Mouse (Mus musculus) forebrain, embryonic 12.5 days (tissue): ENCODE results near the gene Lrrc47. TPM values are rescaled to one million over a fixed set of nuclear protein-coding genes. Genes with fewer than 3 reads are reported as not detected.

ENCODE experiments used
- ATAC-seq: fragments of 200-750 bp; cut with Nextera tagmentation; 2 replicates; pipeline ENCODE4 v1.8.0; 2017; ENCODE audit warnings: moderate TSS enrichment; ENCODE audit not compliant: low FRiP score
- H3K27ac ChIP-seq: fragments of 300-500 bp; sonication (generic); 2 replicates; pipeline ENCODE4 v1.5.1; 2016; ENCODE audit warnings: mild to moderate bottlenecking
- H3K27me3 ChIP-seq: fragments of 300-500 bp; sonication (generic); 2 replicates; pipeline ENCODE4 v1.6.1; 2016; ENCODE audit warnings: mild to moderate bottlenecking
- H3K36me3 ChIP-seq: fragments of 300-500 bp; sonication (generic); replicated peaks from 2 replicates; pipeline ENCODE4 v1.6.1; 2016; ENCODE audit warnings: mild to moderate bottlenecking
- H3K4me1 ChIP-seq: fragments of 300-500 bp; sonication (generic); 2 replicates; pipeline ENCODE4 v1.6.1; 2016
- H3K4me2 ChIP-seq: fragments of 300-500 bp; sonication (generic); 2 replicates; pipeline ENCODE4 v1.6.1; 2016; ENCODE audit warnings: mild to moderate bottlenecking, moderate library complexity
- H3K4me3 ChIP-seq: fragments of 300-500 bp; sonication (generic); replicated peaks from 2 replicates; pipeline ENCODE4 v1.5.1; 2016; ENCODE audit warnings: mild to moderate bottlenecking
- H3K9ac ChIP-seq: fragments of 300-500 bp; sonication (generic); 2 replicates; pipeline ENCODE4 v1.6.1; 2016; ENCODE audit warnings: mild to moderate bottlenecking
- H3K9me3 ChIP-seq: fragments of 300-500 bp; sonication (generic); 2 replicates; pipeline ENCODE4 v1.6.1; 2016
- WGBS: fragments of 180-500 bp; shearing (Covaris S2); methylation state at CpG from one replicate; pipeline ENCODE4 v1.1.7; 2016; 5-methylcytosine and 5-hydroxymethylcytosine counted together
- polyA plus RNA-seq: library from polyadenylated mRNA; unstranded; fragments of >200 nt; fragmentation: Nextera tagmentation; extraction: Ambion mirVana; gene quantifications from 2 replicates; pipeline ENCODE4 v1.2.1, GENCODE M21; 2016

The Lrrc47 gene
- polyA plus RNA-seq, 1 experiment from 2014 or later, result 32.6 TPM

DNA sequence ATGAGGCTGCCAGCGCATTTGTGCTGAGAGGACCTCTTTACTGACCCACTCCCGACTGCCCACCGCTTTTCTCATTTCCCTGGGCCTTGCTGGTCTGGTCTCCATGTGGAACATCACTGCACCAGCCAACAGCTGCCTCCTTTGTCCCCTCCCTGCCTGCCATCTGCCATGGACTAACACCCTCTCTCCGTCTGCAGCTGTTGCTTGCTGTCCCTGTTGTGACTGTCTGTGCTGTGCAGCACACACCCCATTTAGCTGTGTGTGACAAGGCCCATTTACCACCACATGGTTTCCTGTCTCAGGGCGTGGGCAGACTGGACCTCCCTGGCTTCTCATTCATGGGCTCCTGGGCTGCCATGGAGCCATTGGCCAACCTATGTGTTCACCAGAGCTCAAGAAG is 6.0 kb upstream of the Lrrc47 start:
- H3K27me3 ChIP-seq, result no peaks in the 10 kb centered on the region
- no peaks in the 10 kb centered on the region for H3K9me3 ChIP-seq
- ATAC-seq, result no peak
- no peak overlapping the region for H3K4me2 ChIP-seq
- H3K9ac ChIP-seq, result no peak overlapping the region
- no peak overlapping the region for H3K4me3 ChIP-seq
- H3K36me3 ChIP-seq, result peaks cover 56% of the 10 kb centered on the region
- H3K27ac ChIP-seq, result no peak overlapping the region; the same call in 1 of the 2 replicates
- 85% methylated on average over 5 of the region's 5 CpGs for WGBS
- no peaks in the 10 kb centered on the region for H3K4me1 ChIP-seq

DNA sequence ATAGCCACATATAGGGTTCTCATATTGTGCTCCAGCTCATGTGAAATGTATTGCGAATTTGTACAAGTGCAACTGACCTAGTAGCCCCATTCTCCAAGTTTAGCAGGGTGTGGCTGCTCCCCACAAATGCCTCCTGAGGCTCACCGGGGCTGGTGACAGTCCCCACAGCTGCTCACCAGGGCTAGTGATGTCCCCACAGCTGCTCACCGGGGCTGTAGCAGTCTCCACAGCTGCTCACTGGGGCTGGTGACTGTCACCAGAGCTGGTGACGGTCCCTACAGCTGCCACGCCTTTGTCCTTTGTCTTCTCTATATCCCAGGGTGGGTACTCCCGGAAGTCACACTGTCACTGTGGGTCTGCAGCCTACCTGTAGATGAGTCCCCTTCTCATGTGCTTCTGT is 5.3 kb upstream of the Lrrc47 start:
- Histone ChIP-seq H3K4me2 (no peak overlapping the region), H3K4me1 (peaks cover 5% of the 10 kb centered on the region), H3K9me3 (no peaks in the 10 kb centered on the region), H3K27me3 (no peaks in the 10 kb centered on the region), H3K27ac (no peak overlapping the region), H3K36me3 (peaks cover 56% of the 10 kb centered on the region), H3K9ac (no peak overlapping the region), H3K4me3 (no peak overlapping the region)
- ATAC-seq, result no peak
- 95% methylated on average over 6 of the region's 6 CpGs for WGBS

- Histone ChIP-seq H3K36me3 (peaks cover 46% of the 10 kb centered on the region), H3K9me3 (no peaks in the 10 kb centered on the region), H3K4me3 (no peak overlapping the region), H3K27ac (no peak overlapping the region), H3K9ac (no peak overlapping the region), H3K4me1 (peaks cover 13% of the 10 kb centered on the region), H3K27me3 (no peaks in the 10 kb centered on the region), H3K4me2 (no peak overlapping the region)
- no peak for ATAC-seq
- WGBS, result 80% methylated on average over 4 of the region's 4 CpGs
Measured at GRCm38 (mm10) chr4:154007759-154008158, 3.8 kb upstream of the Lrrc47 start.

- peak overlapping the region; percentile 31; the same call in 1 of the 2 replicates for H3K27ac ChIP-seq
- 28% methylated on average over 13 of the region's 13 CpGs for WGBS
Measured at GRCm38 (mm10) chr4:154010907-154011645, 455 bp upstream of the Lrrc47 start.

GRCm38 (mm10) chr4:154012132-154012882 is 776 bp downstream of the Lrrc47 start:
- H3K27me3 ChIP-seq, result no peaks in the 10 kb centered on the region
- H3K4me3 ChIP-seq, result peak overlapping the region; percentile 100
- H3K4me2 ChIP-seq, result peak overlapping the region; percentile 97
- H3K27ac ChIP-seq, result peak overlapping the region; percentile 66
- H3K9ac ChIP-seq, result peak overlapping the region; percentile 96
- ATAC-seq, result no peak; the same call in 1 of the 2 replicates
- 3% methylated on average over 43 of the region's 55 CpGs for WGBS
- peaks cover 37% of the 10 kb centered on the region for H3K36me3 ChIP-seq
- peaks cover 25% of the 10 kb centered on the region for H3K4me1 ChIP-seq
- no peaks in the 10 kb centered on the region for H3K9me3 ChIP-seq

More at GRCm38 (mm10) chr4:154010907-154011645, 455 bp upstream of the Lrrc47 start:
- Histone ChIP-seq H3K9ac (peak overlapping the region; percentile 96), H3K4me3 (peak overlapping the region; percentile 100), H3K36me3 (peaks cover 37% of the 10 kb centered on the region), H3K9me3 (no peaks in the 10 kb centered on the region), H3K27me3 (no peaks in the 10 kb centered on the region), H3K4me1 (peaks cover 25% of the 10 kb centered on the region), H3K4me2 (peak overlapping the region; percentile 97)
- ATAC-seq, result no peak; the same call in 1 of the 2 replicates

DNA sequence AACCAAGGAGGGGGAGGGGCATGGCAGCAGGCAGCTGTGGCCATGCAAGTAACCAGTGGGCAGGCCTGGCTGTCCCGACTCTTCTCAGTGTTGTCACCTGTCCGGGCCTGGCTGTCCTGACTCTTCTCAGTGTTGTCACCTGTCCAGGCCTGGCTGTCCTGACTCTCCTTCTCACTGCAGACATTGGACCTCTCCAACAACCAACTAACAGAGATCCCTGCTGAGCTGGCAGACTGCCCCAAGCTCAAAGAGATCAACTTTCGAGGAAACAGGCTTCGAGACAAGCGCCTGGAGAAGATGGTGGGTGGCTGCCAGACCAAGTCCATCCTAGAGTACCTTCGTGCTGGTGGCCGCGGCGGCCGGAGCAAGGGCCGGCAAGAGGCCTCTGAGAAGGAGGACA is 3.9 kb downstream of the Lrrc47 start:
- H3K9me3 ChIP-seq, result no peaks in the 10 kb centered on the region
- no peak overlapping the region for H3K4me3 ChIP-seq
- no peak overlapping the region for H3K4me2 ChIP-seq
- H3K36me3 ChIP-seq, result peaks cover 66% of the 10 kb centered on the region
- ATAC-seq, result no peak
- H3K9ac ChIP-seq, result no peak overlapping the region
- H3K4me1 ChIP-seq, result peaks cover 25% of the 10 kb centered on the region
- 92% methylated on average over 11 of the region's 11 CpGs for WGBS
- H3K27ac ChIP-seq, result no peak overlapping the region
- H3K27me3 ChIP-seq, result no peaks in the 10 kb centered on the region

- H3K9ac ChIP-seq, result no peak overlapping the region
- peaks cover 79% of the 10 kb centered on the region for H3K36me3 ChIP-seq
- H3K4me1 ChIP-seq, result 0 out of 2 replicates have a peak, but pooled peaks cover 2% of the 10 kb centered on the region
- H3K4me3 ChIP-seq, result no peak overlapping the region
- no peak for ATAC-seq
- H3K9me3 ChIP-seq, result no peaks in the 10 kb centered on the region
- H3K27me3 ChIP-seq, result peaks cover 10% of the 10 kb centered on the region
- no peak overlapping the region for H3K4me2 ChIP-seq
- WGBS, result 75% methylated on average over 7 of the region's 7 CpGs
- no peak overlapping the region for H3K27ac ChIP-seq
Measured at GRCm38 (mm10) chr4:154019571-154019970, 8.0 kb downstream of the Lrrc47 start.

DNA sequence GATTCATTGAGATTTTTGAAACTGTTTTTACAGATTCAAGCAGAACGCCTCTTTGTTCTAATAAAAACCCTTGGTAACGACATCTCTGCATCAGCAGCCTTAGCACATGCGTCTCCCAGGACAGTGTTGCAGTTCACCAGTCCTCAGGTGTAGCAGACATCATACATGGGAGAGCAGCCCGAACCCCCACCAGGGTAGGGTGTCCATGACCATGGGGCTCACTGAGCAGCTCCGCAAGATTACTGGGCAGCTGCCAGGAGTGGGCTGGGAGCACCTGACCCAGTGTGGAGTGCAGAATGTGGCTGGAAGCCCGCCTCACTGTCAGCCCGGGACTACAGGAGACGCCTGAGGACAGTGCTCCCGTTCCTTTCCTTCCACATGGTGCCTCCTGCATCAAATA is 9.9 kb downstream of the Lrrc47 start:
- Histone ChIP-seq H3K9ac (no peak overlapping the region), H3K4me2 (no peak overlapping the region), H3K27ac (no peak overlapping the region), H3K4me1 (peaks cover 15% of the 10 kb centered on the region), H3K36me3 (peaks cover 60% of the 10 kb centered on the region), H3K27me3 (peaks cover 29% of the 10 kb centered on the region), H3K4me3 (no peak overlapping the region), H3K9me3 (no peaks in the 10 kb centered on the region)
- 92% methylated on average over 9 of the region's 9 CpGs for WGBS
- ATAC-seq, result no peak

- WGBS, result 76% methylated on average over 4 of the region's 4 CpGs
- H3K9me3 ChIP-seq, result no peaks in the 10 kb centered on the region
- no peak overlapping the region for H3K27ac ChIP-seq
- peaks cover 39% of the 10 kb centered on the region for H3K27me3 ChIP-seq
- H3K36me3 ChIP-seq, result peaks cover 51% of the 10 kb centered on the region
- no peak overlapping the region for H3K9ac ChIP-seq
- peaks cover 18% of the 10 kb centered on the region for H3K4me1 ChIP-seq
- H3K4me2 ChIP-seq, result no peak overlapping the region
- no peak overlapping the region for H3K4me3 ChIP-seq
- no peak for ATAC-seq
Measured at GRCm38 (mm10) chr4:154022407-154022806, 10.9 kb downstream of the Lrrc47 start.

GRCm38 (mm10) chr4:154022844-154023243 is 11.3 kb downstream of the Lrrc47 start:
- WGBS, result 28% methylated on average over 4 of the region's 4 CpGs
- H3K9me3 ChIP-seq, result no peaks in the 10 kb centered on the region
- peaks cover 42% of the 10 kb centered on the region for H3K27me3 ChIP-seq
- H3K4me1 ChIP-seq, result peaks cover 18% of the 10 kb centered on the region
- H3K4me2 ChIP-seq, result no peak overlapping the region
- no peak overlapping the region for H3K27ac ChIP-seq
- ATAC-seq, result no peak
- peaks cover 47% of the 10 kb centered on the region for H3K36me3 ChIP-seq
- H3K4me3 ChIP-seq, result no peak overlapping the region
- no peak overlapping the region for H3K9ac ChIP-seq

DNA sequence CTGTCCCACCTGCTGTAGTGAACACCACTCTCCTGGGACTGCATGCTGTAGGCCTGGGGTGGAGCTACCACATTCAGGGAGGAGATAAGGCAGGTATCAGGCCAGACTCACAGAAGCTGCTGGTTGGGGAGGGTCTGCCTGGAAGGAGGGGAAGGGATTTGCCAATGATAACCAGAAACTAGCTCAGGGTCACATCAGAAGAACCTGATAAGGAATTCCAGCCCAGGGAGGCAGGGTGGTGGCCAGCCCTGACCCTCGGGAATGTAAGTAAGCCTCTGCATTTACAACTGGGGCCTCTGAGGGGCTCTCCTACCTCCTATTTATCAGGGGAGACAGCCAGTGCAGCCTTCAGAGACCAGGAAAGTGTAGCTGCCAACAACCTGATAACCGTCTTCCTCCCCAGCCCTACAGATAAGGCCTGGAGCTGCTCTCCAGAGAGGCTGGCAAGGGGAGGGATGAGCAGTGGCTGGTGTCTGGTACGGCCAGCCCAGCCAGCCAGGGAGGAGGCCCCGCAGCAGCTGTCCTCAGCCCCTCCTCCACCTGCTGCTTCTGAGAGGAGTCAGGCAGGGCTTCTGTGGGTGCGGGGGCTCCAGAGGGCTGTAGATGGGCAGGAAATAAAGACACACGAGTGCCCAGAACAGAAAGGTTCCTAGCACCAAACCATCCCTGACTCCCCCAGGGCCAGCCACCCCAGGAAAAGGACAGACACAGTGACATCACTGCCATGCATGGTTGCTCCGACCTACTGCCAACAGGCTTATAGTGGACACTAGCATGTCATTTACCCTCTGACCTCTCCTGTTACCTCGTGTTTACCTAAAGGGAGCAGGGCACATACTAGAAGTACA is 12.4 kb downstream of the Lrrc47 start:
- no peak overlapping the region for H3K27ac ChIP-seq
- 33% methylated on average over 8 of the region's 8 CpGs for WGBS
- peaks cover 18% of the 10 kb centered on the region for H3K4me1 ChIP-seq
- no peak overlapping the region for H3K4me2 ChIP-seq
- H3K27me3 ChIP-seq, result peaks cover 42% of the 10 kb centered on the region
- ATAC-seq, result no peak
- H3K9me3 ChIP-seq, result no peaks in the 10 kb centered on the region
- H3K36me3 ChIP-seq, result peaks cover 35% of the 10 kb centered on the region
- no peak overlapping the region for H3K9ac ChIP-seq
- H3K4me3 ChIP-seq, result no peak overlapping the region; the same call in 1 of the 2 replicates
